Mouse (Mus musculus) thymus, adult 2 months (tissue): ENCODE measurements around the gene Mtap.

Experiments
- CTCF ChIP-seq: fragments of 200-500 bp; IDR thresholded peaks from 2 replicates; pipeline ENCODE4 v1.5.1; 2012; ENCODE audit warnings: mild to moderate bottlenecking, control low read depth, low read length, moderate library complexity, borderline replicate concordance; ENCODE audit not compliant: control insufficient read depth, poor library complexity, insufficient read depth; ENCODE audit errors: extremely low read depth
- POLR2A ChIP-seq: fragments of 200-500 bp; IDR thresholded peaks from 2 replicates; pipeline ENCODE4 v1.6.1; 2012; ENCODE audit warnings: mild to moderate bottlenecking, low read length, control low read depth, moderate library complexity; ENCODE audit not compliant: control insufficient read depth, poor library complexity, insufficient read depth; ENCODE audit errors: extremely low read depth

DNA sequence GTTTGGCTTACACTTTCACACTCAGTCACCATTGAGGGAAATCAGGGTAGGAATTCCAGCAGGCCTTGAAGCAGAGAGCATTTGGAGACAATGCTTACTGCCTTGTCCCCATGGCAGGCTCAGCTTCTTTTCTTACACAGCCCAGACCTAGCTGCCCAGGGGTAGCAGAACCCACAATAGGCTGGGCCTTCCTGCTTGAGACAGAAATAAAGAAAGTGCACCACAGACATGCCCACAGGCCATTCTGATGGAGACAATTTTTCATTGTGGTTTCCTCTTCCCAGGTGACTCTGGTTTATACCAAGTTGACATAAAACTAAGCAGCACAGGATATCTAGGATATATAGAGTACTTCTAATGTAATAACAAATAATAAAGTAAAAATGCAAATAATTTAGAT, 72.4 kb downstream of the Mtap start:
- TF ChIP-seq POLR2A (no peak), CTCF (no peak)
